Mouse (Mus musculus) layer of hippocampus, adult 9-10 months (tissue): ENCODE data around the gene Parp8.

Experiments used
- DNase-seq: peaks from one replicate; pipeline ENCODE4 v3.0.0; 2022; ENCODE audit warnings: low spot score

Gene Parp8

DNA sequence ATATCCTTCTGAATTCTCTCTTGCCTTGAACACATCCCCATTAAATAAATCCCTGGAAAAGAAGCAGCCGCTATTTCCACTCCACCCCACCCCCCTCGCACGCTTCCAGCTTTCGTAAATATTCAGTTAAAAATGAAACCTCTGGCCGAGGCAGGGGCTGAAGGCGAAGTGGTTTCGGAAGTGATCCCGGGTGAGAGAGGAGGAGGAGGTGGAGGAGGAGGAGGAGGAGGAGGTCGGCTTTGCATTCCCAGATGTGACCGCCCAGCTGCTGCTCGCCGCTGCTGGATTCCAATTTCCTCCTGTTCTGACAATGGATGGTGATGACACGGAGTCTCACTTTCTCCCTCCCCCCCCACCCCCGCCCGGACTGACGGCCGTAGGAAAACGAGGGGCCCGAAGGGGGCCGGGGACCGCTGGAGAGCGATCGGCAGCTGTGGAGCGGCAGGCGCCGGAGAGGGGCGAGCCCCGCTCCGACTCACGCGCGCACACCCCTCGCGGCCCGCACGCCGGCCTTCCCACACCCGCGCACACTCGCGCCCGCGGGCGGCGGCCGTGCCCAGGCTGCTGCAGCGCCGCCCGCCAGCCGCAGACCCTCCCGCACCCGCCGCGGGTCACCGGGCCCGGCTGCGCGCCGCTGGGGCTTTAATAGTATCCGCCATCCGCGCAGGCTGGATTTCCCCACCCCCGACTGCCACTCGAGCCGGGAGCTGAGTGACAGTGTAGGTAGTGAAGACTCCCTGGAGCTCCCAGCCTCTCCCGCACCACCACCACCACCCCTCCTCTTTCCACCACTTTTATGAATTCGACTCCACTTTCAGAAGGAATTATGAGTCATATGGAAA is at the start of gene Parp8:
Gene Parp8, minus strand, starts transcription at position 312 of the 842 bp plus-strand sequence.
- no peak for DNase-seq

DNA sequence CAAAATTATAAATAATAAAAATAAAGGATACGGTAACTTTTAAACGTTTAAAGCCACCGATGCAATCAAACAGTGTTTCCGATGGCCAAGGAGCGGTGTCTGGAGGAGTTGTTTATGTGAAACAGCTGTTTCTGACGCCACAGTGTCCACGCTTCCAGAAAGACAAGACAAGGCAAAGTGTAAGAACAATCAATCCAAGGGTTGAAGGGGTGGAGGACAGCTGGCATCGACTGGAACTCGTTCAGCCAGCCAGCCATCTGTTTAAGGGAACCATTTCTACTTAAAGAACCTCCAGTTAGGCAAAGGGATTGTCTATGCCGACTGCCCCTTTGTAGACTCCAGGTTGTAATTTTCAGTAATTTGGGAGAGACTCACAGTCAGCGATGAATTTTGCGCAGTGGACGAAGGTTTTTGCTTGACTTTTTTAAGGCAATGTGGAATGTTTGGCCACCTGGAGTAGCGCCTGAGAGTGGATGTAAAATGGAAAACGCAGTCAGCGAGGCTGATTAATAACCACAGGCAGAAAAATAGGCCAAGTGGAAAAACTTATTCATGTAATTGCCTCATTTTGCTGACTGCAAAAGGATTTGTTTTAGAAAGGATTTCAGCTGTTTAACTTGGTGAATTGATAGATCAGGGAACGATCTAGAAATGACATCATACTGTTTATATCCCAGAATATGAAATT is 37.4 kb upstream of the Parp8 start:
- DNase-seq, result no peak

DNA sequence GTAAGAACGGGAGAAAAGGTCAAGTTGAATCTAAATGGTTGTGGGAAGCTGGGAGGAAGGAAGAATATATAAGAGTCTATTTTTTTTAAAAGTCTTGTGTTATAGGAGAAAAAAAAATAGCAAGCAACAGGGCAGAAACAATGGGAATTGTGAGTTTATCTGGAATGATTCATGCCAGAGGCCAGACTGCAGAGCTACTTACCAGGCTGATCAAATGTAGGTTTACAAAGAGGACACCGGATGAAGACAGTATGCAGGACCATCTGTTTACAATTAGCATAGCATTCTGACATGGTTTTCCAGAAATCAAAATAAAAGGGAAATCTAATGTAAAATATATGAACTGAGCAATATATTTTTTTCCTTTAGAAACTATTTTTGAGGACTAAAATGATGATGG is 31.1 kb upstream of the Parp8 start:
- no peak for DNase-seq

DNA sequence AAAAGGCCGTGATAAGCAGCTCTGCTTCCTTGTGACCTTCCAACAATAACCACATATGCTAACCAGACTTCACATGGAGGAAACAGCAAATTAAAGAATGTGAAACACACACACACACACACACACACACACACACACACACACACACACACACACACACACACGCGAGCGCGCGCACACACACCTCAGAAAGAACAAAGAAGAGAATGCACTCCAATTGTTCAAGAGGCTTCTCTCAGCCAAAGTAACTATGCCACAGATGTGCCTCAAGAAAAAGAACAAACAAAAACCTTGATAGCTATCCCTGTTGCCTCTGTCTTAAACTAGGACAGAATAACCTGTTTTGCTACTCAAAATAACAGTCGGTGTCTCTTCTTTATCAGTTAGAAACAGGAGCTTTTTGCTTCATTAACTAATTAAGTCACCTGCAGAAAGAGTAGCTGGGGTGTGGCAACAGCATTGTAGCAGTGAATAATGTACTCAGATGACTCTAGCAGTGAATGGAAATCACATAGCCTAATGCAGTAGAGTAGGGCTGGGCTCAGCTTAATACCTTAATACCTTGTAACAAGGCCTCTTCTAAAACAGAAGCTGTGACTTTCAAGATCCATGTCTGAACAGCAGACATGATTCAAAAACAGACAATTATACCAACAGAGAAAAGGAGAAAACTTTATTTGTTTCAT is 29.6 kb upstream of the Parp8 start:
- no peak for DNase-seq

DNA sequence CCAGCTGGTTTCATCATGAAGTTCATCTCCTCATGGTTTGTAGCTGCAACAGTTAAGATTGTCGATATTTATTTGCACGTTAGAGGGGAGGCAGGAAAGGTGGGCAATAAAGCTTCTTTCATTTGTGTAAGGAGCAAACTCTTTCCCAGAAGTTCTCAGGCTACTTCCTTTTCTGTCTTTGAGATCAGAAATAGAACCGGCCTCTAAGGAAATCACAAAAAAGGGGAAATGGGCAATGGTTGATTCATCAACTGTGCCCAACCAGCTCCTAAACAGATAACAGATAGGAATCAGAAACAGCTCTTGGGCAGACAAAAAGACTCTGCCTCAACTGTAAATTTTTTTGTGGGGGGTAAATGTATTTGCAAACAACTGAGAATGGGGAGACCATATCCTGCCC is 27.4 kb upstream of the Parp8 start:
- DNase-seq, result no peak

DNA sequence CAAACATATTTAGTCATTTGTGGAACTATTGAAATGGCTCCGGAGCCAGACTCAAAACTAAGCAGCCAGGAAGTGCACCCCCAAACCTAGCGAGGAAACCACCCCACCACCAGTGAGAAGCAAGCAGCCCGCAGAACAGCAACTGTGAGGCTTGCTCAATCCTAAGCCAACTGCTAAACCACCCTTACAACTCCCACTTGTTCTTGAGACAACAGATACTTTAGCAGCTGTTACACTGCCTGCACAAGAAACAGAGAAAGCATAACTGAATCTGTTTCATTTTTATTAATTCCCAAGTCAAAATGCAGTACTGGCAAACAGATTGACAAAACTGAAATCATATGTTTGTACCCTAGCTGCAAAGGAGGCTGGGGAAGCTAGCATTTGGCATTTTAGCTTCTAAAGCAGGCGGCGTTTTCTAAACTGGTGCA is 23.2 kb upstream of the Parp8 start:
- DNase-seq, result peak; percentile 88

DNA sequence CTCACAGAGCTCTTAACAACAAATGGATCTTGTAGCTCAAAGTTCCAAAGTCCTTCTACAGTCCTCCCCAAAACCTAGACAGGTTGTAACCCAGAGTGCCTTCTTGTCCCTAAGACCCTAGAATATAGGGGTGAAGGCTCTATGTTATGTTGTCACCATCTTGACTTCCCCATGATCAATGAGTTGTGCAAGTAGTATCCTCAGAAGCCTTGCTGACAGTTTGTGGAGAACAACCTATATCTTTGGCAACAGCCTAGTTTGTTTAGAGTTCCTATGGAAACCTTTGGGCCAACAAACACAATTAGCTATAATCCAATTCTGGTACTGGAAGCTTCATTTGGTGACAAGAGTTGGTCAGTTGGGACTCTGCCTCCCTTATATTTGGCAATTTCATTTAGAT is 18.2 kb upstream of the Parp8 start:
- no peak for DNase-seq

DNA sequence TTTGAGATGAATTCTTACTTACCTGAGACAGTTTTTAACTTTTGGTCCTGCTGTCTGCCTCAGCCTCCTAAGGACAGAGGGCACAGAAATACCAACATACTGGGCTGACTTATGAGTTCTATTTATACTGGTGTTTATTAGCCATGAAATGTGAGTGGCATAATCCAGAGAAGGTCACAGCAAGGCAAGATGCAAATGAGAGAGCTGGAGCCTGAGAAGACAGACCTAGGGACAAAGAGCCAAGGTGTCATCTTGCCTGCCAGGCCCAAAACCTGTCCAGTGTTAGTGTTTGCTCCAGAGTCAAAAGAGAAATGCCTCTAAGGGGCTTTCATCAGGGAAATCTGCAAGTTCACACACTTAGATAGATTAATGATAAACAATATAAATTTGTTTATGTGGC is 15.7 kb upstream of the Parp8 start:
- DNase-seq, result no peak

DNA sequence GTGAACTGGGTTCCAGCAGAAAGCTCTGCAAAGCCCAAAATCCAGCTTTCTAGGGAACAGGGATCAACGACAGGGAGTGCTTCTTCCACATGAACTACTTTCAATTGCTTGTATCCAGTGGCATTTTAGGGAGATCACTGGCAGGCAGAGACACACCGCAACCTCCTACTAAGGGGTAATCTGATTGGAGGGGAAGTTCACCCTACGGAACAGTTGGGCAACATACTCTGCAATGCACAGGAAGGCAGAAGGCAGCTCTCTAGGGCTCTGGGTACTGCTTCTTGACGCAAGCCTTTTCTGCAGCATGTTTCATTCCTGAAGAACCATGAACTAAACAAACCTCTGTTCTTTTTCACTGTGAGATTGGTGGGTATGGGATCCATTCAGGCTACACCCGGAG is 10.9 kb upstream of the Parp8 start:
- no peak for DNase-seq

DNA sequence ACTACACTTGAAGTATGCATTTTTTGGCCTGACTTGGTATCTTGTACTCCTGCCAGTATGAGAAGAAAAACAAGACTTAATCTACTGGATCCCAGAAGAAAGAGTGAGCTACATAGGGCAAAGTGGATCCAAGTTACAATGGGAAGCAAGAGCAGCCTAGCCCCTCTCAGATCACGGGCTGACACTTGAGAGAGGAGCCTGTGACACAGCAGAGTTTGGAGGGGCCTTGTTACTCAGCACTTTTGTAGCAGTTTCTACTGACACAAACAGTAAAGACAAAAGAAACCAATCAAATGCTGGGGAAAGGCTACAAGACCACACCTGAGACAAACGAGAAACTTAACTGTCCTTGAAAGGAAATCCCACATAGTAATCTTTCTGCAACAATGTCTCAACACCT is 9.8 kb upstream of the Parp8 start:
- DNase-seq, result no peak

DNA sequence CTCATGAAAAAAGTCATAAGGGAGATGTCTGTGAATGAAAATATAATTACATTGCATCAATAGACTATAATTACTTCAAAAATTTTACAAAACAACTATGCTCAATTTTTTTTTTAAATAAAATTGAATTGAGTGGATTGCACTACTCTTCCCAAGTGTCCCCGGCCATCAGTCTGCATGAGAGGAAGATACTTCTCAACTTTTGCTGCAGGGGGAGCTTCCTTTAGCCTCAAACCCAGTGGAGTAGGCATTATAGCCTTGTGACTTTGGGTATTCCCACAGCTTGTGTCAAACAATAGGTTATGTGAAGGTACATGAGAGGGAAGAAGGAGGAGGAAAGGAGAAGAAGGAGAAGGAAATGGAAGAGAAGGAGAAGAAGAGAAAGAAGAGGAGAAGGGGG is 9.3 kb upstream of the Parp8 start:
- no peak for DNase-seq

DNA sequence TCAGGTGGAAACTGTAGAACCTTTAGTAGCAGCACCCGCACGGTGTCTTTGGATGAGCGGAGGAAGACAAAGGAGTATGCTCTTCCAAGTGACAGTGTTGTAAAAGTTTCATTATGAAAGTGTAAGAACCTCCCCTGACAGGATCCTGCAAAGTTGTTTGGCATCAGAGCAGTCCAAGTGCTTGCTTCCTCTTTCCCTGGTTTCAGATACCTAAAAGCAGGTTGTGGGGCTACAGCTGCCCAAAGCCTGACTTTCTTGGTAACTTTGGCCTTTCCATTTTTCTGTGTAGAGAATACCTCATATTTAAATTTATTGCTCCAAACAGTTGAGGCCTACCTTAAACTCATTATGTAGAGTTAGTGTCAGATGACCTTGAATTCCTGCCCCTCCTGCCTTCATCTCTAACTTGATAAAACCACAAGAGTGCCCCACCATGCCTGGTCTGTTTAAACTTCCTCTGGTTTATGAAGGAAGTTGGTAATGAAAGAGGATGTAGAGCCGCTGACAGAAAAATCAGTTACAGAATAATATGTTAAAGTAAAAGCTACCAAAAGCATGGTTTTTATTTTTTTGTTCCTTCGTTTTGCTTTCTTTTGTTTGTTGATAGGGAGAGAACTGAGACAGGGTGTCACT is 8.5 kb upstream of the Parp8 start:
- no peak for DNase-seq

DNA sequence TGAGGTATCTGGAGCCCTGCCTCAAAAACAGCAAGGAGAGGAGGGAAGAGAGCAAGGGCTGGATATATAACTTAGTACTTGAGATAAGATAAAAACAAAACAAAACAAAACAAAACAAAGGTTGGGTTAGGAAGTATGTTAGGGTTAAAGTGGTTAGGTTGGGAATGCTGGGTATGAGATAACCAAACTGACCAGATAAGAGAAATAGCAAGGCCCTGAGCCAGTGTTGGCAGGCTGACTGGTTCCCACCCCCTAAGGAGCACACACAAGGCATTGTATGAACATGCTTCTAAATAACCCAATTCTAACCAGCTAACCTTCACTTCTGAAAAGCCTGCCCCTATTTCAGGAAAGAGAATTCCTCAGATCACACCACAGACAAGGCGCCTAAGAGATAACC is 7.1 kb upstream of the Parp8 start:
- no peak for DNase-seq

DNA sequence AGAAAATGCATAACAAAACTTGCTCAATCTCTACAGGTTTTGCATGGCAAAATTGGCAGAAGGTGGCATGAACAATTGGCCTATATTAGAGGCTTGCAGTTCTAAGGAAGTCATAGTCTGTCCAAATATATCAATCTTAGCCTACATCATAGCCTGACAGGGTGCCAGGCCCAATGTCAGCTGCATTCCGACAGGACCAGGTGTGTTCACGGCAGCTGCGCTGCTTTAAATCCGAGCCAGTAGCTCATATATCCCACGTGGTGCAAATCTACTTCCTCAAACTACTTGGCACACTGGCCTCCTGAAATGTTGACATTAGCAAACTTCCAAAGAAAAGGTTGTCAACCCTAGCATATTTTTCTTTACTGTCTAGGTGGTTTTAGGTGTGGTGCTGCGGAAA is 6.2 kb upstream of the Parp8 start:
- no peak for DNase-seq

DNA sequence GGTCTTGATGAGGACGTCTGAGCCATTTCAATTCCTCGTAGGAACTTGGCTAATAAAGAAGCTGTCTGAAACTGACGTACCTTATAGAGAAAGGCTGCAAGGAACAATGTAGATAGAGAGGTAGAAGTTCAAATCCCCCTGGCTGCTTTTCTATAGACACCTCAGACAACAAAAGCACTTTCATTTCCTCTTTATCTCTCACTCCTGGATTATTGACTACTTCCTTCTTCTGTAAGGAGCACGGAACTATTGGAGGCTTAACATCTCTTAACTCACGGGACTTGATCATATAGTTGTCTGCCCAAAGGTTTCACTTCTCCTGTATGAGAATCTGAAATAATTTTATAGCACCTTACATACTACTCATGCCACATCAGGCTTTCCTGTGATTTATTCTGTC is 2.9 kb upstream of the Parp8 start:
- no peak for DNase-seq

DNA sequence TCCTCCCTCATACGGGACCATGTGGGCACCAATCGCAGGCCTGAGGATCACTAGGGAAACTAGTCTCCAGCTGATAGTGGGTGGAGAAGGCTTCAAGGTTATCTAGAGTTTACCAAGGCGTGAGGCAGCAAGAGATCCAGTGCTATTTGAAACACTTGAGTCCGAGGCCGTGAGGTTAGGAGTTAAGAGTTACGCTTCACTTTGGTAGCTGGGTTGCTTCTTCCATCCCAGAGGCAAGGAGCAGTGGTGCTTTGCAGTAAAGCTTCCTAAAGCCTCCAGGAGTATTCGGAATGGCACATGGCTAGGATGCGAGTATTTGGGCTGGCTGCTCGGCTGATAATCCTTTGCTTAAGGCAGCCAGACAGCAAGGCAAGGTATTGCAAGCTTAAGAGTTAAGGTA is 2.0 kb upstream of the Parp8 start:
- DNase-seq, result no peak

DNA sequence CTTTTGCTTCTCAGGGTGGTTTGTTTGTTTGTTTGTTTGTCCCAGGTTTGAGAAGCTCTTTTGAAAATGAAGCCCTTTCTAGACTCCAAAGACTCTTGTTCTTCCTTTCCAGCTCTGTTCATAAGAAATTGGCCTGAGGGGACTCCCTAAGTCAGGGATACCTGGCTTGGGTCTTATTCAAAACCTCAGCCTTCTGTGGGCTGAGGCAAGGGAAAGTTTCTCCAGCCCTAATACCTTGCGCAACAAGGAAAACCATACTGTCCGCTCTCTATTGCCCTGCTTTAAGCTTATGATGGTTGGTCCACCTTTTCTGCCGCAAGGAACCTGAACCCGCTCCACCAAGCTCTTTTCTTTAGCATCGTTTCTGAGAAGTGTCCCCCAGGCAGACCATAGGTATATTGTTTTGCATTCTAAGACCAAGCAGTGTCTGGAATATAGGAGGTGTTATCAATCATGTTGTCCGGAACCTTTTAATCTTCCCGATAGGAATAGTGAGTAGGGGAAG is 991 bp upstream of the Parp8 start:
- no peak for DNase-seq

DNA sequence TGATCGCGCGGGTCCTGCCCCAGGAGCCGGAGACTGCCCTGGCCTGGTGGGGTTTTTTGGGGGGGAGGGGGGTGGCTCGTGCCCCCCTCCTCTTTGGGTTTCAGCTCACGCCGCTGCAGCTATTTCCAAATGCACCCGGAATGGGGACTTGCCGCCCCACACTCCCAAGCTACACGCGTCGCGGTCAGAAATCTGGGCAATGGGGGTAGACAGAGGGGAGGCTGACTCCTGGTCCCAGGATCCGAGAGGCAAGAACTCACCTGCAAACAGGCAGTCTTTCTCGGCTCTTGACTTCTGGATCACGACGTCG is 466 bp downstream of the Parp8 start:
- DNase-seq, result no peak

DNA sequence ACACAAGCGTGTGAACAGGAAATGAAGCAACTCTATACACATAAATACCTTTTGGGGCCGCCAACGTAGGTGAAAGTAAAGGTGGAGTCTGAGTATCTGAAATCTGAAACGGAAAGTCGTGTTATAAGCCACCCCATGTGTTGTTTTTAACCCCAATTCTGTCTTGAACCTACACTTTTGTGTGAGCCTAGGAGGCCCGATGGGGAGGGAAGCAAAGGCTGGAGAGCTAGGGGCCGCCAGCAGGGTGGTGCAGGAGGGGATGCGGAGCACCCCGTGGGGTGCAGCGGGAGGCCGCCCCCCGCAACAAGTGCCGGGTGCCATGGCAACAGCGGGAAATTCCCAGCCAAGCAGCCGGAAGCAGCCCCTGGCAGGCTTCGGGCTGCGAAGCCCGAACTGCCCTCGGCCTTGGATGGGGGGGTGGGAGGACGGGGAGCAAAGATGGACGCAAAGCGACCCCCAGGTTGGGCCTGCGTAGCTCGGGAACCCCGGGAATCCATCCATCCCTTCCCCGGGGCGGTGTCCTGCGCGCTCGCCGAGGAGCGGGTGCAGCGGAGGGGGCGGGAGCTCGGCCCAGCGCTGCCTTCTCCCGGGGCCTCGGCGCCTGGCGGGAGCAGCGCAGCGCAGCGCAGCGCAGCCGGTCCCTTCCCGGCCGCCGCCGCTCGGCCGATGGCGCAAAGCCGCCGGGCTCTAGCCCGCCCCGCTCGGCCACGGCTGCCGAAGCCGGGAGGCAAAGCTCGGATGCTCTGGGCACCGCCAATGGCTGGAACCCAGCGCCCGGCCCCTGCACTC is 1.0 kb downstream of the Parp8 start:
- DNase-seq, result no peak

DNA sequence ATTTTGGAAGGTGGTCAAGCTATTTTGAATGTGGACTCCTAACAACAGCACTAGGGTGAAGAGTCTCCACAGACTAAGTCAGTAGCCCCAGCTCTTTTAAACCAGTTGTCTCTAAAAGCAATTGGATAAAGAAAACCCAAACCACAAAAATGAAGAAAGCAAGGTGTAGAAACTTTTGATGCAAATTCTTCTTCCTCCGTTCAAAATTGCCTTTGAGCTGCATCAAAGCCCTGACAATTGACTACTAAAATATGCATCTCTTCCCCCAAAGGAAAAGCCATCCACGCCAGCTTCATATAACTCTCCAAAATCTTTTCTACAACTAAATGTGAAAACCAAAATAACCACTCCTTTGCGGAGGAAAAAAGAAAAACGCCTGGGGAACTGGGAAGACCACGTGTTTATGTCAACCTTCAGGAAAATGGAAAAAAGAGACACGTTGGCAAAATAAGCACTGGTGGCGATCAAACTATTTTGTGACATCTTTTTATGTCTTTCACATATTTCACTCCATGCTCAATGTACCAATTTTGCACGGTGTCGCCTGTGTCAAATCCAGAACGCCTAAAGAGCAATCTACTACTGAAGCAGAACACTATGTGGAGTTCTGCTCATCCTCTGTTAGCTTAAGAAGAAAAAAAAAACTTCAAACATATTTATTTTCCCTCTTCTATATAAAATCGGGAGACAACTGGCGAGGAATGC is 1.8 kb downstream of the Parp8 start:
- no peak for DNase-seq

DNA sequence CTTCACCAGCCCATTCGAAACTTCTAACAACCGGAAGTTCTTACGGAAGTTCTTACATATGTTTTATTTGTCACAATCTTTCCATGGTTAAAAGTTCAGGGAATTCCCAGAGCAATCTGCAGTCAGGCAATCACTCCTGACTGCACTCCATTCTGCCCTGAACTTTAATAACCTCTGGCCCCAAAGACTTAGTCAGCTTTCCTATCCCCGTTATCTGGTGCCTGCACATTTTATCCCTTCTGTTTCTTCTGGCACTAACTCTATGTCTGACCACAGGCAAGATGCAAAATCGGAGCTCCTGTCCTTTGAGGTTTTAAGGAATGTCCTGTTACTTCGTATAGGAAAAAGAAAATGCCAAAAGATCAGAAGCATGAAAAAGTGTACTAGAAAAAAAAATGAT is 4.7 kb downstream of the Parp8 start:
- no peak for DNase-seq
